Mouse (Mus musculus) lung, embryonic 14.5 days (tissue): ENCODE measurements around the gene Smim4. TPM values are rescaled to one million over a fixed set of nuclear protein-coding genes. Genes with fewer than 3 reads are reported as not detected.

Experiments
- ATAC-seq: fragments of 200-750 bp; cut with Nextera tagmentation; 2 replicates; pipeline ENCODE4 v1.8.0; 2017; ENCODE audit warnings: mild to moderate bottlenecking, moderate TSS enrichment, moderate library complexity; ENCODE audit not compliant: insufficient read depth
- DNase-seq: peaks from one replicate; pipeline ENCODE4 v3.0.0-alpha.2; 2015
- H3K27ac ChIP-seq: fragments of 300-500 bp; sonication (generic); 2 replicates; pipeline ENCODE4 v1.5.1; 2014; ENCODE audit warnings: low read depth, mild to moderate bottlenecking, moderate library complexity
- H3K27me3 ChIP-seq: fragments of 300-500 bp; sonication (generic); 2 replicates; pipeline ENCODE4 v1.6.1; 2014; ENCODE audit warnings: low read length, control low read depth; ENCODE audit not compliant: insufficient read depth
- H3K36me3 ChIP-seq: fragments of 300-500 bp; sonication (generic); 2 replicates; pipeline ENCODE4 v1.6.1; 2014; ENCODE audit warnings: control low read depth; ENCODE audit not compliant: insufficient read depth
- H3K4me1 ChIP-seq: fragments of 300-500 bp; sonication (generic); 2 replicates; pipeline ENCODE4 v1.6.1; 2014; ENCODE audit warnings: antibody characterized with exemption, control low read depth; ENCODE audit not compliant: insufficient read depth
- H3K4me2 ChIP-seq: fragments of 300-500 bp; sonication (generic); 2 replicates; pipeline ENCODE4 v1.6.1; 2014; ENCODE audit warnings: mild to moderate bottlenecking
- H3K4me3 ChIP-seq: fragments of 300-500 bp; sonication (generic); 2 replicates; pipeline ENCODE4 v1.5.1; 2014; ENCODE audit warnings: low read depth, low read length
- H3K9ac ChIP-seq: fragments of 300-500 bp; sonication (generic); 2 replicates; pipeline ENCODE4 v1.6.1; 2014
- H3K9me3 ChIP-seq: fragments of 300-500 bp; sonication (generic); 2 replicates; pipeline ENCODE4 v1.6.1; 2016; ENCODE audit warnings: low read depth, low read length, control low read depth
- CTCF ChIP-seq: IDR thresholded peaks from 2 replicates; pipeline ENCODE4 v1.5.1; 2016; ENCODE audit warnings: antibody characterized with exemption, low read depth
- WGBS: fragments of 180-500 bp; shearing (Covaris S2); extraction: QIAGEN DNeasy Blood & Tissue Kit; methylation state at CpG from one replicate; pipeline ENCODE4 v1.1.7; 2014; 5-methylcytosine and 5-hydroxymethylcytosine counted together
- polyA plus RNA-seq: library from polyadenylated mRNA; unstranded; fragments of >200 nt; fragmentation: Nextera tagmentation; extraction: Ambion mirVana; gene quantifications from 2 replicates; pipeline ENCODE4 v1.2.1, GENCODE M21; 2014

Smim4 gene
- polyA plus RNA-seq, 1 experiment from 2014 or later = 60.9 TPM

- ATAC-seq = no peak
- TF ChIP-seq CTCF = no peak
- Histone ChIP-seq H3K4me2 (no peak overlapping the region), H3K4me1 (no peaks in the 10 kb centered on the region), H3K9ac (no peak overlapping the region), H3K27ac (no peak overlapping the region), H3K9me3 (no peaks in the 10 kb centered on the region), H3K36me3 (peaks cover 83% of the 10 kb centered on the region), H3K27me3 (no peaks in the 10 kb centered on the region), H3K4me3 (no peak overlapping the region)
- DNase-seq = no peak
- 87% methylated on average over 12 of the region's 12 CpGs for WGBS
These were observed 10.9 kb upstream of the Smim4 start for GRCm38 (mm10) chr14:31139666-31140065.

DNA sequence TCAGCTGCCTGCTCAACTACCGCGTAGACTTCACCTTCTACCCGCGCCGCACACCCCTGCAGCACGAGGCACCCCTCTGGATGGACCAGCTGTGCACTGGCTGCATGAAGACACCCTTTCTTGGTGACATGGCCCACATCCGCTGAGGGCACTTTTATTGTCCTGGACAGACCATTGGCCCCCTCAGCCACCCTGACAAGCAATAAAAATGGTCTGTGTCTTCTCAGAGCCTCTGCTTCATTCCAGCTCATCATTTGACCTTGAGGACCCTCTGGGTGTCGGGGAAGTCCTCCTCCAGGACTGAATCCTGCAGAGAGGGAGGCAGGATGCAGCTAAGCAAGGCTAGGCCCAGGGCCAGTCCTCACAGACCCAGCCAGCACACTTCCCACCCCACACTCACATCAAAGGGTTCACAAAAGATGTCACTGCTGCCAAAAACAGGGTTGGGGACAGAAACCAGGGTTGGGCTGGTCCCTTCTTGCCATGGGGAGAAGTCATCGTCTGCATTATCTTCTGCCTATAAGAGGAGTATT is 10.2 kb upstream of the Smim4 start:
- no peak for DNase-seq
- Histone ChIP-seq H3K4me2 (no peak overlapping the region), H3K36me3 (peaks cover 90% of the 10 kb centered on the region), H3K9me3 (no peaks in the 10 kb centered on the region), H3K4me3 (no peak overlapping the region), H3K27ac (no peak overlapping the region), H3K27me3 (no peaks in the 10 kb centered on the region), H3K9ac (no peak overlapping the region), H3K4me1 (no peaks in the 10 kb centered on the region)
- 82% methylated on average over 9 of the region's 9 CpGs for WGBS
- no peak for TF ChIP-seq CTCF
- ATAC-seq = no peak

GRCm38 (mm10) chr14:31138219-31138896 is 9.6 kb upstream of the Smim4 start:
- Histone ChIP-seq H3K4me1 (no peaks in the 10 kb centered on the region), H3K27ac (no peak overlapping the region), H3K4me3 (no peak overlapping the region), H3K9me3 (no peaks in the 10 kb centered on the region), H3K27me3 (no peaks in the 10 kb centered on the region), H3K4me2 (no peak overlapping the region), H3K9ac (no peak overlapping the region), H3K36me3 (peaks cover 96% of the 10 kb centered on the region)
- WGBS = 83% methylated on average over 31 of the region's 35 CpGs
- no peak for TF ChIP-seq CTCF
- DNase-seq (no peak), ATAC-seq (no peak)

- no peak overlapping the region for H3K4me3 ChIP-seq
- no peaks in the 10 kb centered on the region for H3K9me3 ChIP-seq
- H3K27me3 ChIP-seq = no peaks in the 10 kb centered on the region
- peaks cover 94% of the 10 kb centered on the region for H3K36me3 ChIP-seq
- no peak overlapping the region; the same call in 1 of the 2 replicates for H3K9ac ChIP-seq
- no peak overlapping the region for H3K4me2 ChIP-seq
- peak overlapping the region; percentile 40; the same call in 1 of the 2 replicates for H3K27ac ChIP-seq
- ATAC-seq (no peak), DNase-seq (peak; percentile 38)
- TF ChIP-seq CTCF = no peak
- H3K4me1 ChIP-seq = peaks cover 5% of the 10 kb centered on the region
- 80% methylated on average over 11 of the region's 11 CpGs for WGBS
These were observed 9.0 kb upstream of the Smim4 start for GRCm38 (mm10) chr14:31137791-31138190.

DNA sequence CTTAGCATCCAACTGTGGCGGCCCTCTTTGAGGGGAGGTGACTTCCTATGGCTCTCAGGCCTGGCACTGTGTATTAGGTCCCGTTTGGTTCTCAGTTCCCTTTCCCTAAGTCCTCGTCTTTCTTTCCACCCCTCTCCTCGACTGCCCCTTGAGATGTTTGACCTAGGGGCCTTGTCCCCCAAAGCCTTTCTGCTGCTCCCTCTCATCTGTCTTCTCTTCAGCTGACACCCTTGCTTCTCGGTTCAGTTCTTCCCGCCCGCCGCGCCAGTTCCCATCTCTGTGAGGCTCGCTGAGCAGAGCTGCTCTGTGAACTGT is 8.5 kb upstream of the Smim4 start:
- no peak overlapping the region for H3K4me3 ChIP-seq
- H3K27ac ChIP-seq = peak overlapping the region; percentile 40; the same call in 1 of the 2 replicates
- H3K27me3 ChIP-seq = no peaks in the 10 kb centered on the region
- peaks cover 10% of the 10 kb centered on the region for H3K4me1 ChIP-seq
- H3K9me3 ChIP-seq = no peaks in the 10 kb centered on the region
- no peak for TF ChIP-seq CTCF
- DNase-seq (no peak), ATAC-seq (no peak)
- H3K9ac ChIP-seq = no peak overlapping the region
- WGBS = 68% methylated on average over 10 of the region's 10 CpGs
- H3K36me3 ChIP-seq = peaks cover 88% of the 10 kb centered on the region
- no peak overlapping the region for H3K4me2 ChIP-seq

- 85% methylated on average over 26 of the region's 26 CpGs for WGBS
- DNase-seq (no peak), ATAC-seq (no peak)
- Histone ChIP-seq H3K27ac (no peak overlapping the region), H3K4me3 (no peak overlapping the region), H3K36me3 (peaks cover 83% of the 10 kb centered on the region), H3K27me3 (no peaks in the 10 kb centered on the region), H3K4me1 (peaks cover 15% of the 10 kb centered on the region), H3K9me3 (no peaks in the 10 kb centered on the region), H3K4me2 (no peak overlapping the region), H3K9ac (no peak overlapping the region)
- TF ChIP-seq CTCF = no peak
These were observed 7.9 kb upstream of the Smim4 start for GRCm38 (mm10) chr14:31136411-31137280.
